Mouse (Mus musculus) liver, postnatal 0 days (tissue): Measurements from ENCODE around the gene Dpp8.

Source experiments
- CTCF ChIP-seq: sonication (generic); IDR thresholded peaks from 2 replicates; pipeline ENCODE4 v1.5.1; 2016; ENCODE audit warnings: antibody characterized with exemption, low read depth
- EP300 ChIP-seq: IDR thresholded peaks from 2 replicates; pipeline ENCODE4 v1.6.1; 2016; ENCODE audit warnings: antibody characterized with exemption, low read depth, mild to moderate bottlenecking

- TF ChIP-seq CTCF (no peak), EP300 (no peak)
Observed at GRCm38 (mm10) chr9:65021887-65022579, 10.2 kb upstream of the Dpp8 start.
